Mouse (Mus musculus): ENCODE data around the gene Zbtb39.

The Zbtb39 gene

GRCm38 (mm10) chr10:127739083-127739660 is at the start of gene Zbtb39:
Gene Zbtb39, plus strand, starts transcription at chr10:127739538.
- DNase-seq (ENCODE audit: low read depth, low spot score), result no peak

DNA sequence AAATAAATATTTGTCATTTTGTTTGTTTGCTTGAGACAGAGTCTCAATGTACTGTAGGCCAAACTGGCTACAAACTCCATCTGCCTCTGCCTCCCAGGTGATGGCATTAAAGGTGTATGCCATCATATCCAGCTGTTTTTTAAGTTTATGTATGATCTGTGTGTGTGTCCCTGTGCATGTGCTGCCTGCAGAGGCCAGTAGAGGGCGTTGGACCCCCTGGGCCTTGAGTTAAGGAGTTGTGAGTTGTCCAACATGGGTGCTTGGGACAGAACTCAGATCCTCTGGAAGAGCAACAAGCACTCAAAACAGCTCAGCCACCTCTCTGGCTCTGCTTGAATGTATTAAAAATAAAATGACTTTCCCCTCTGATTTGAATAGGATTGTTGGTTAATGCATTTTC is 48.3 kb upstream of the Zbtb39 start:
- DNase-seq (ENCODE audit: low read depth, low spot score), result no peak

DNA sequence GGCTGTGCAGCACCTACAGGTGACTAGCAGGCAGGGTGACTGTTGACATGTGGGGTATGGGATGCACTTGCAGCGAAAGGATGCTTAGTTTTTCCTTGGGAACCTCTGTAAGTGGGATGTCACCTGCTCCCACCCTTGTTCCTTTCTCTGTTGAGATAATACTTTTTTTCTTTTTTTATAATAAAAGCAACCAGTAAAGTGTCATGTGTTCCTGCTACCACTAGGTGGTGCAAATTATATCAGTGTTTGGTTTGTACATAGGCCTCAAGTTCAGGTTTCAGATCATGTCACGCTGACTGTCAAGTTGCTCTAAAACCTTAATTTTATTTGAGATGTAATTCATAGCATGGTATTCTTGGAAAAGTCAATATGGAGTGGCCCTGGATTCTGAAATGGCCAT is 44.7 kb upstream of the Zbtb39 start:
- no peak for DNase-seq (ENCODE audit: low read depth, low spot score)

DNA sequence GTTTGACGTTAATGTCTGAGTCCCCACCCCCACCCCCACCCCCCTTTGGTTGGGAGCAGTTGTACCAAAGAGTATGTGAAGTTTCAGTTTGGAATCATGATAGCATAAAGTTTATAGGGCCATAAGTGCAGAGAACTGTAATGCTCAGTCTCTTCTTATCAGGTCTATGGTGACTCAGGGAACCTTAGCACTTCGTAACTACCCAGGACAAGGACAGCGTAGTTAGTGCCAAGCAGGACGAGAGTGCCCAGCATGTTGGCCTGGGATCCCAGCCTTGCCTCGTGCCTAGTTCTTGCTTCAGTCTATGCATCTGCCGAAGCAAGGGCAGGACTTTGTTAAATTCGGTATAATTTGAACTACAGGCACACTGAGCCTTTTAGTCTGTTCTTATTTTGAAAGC is 43.6 kb upstream of the Zbtb39 start:
- DNase-seq (ENCODE audit: low read depth, low spot score), result no peak

DNA sequence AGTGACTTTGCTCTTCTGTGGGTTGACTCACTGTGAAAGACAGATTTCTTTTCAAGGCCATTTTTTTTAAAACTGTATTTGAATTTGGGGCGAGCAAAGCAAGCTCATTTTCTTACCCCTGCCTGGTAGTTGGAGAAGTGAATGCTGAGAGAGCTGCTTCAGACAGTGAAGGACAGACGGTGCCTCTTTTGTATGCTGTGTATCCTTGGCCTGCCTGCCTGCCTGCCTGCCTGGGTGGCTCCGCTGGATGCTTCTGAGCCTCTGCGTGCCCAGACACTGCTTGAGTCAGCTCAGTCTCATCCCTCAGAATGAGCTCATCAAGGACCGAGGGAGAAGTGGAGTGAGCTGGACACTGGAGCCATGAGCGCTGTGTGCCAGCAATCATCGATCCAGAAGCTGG is 40.4 kb upstream of the Zbtb39 start:
- DNase-seq (ENCODE audit: low read depth, low spot score), result no peak

DNA sequence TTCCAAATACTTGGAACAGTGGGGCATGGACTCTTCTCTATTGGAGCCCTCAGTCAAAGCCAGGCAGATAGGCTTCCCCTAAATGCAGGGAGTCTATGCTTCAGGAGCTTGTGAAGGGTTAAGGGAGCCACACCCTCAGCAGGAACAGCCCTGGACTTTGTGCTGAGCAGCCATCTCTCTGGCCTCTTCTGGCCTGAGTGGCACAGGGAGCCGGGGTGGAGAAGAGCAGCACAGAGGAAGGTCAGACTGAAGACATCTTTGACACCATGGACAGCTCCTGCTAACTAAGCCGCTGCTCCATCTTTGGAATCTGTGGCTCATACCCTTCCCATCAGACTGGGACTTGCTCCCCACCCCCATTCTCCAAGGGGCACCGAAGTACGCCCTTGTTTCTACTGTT is 36.0 kb upstream of the Zbtb39 start:
- DNase-seq (ENCODE audit: low read depth, low spot score), result no peak

- DNase-seq (ENCODE audit: low read depth, low spot score), result no peak
These were observed 35.0 kb upstream of the Zbtb39 start for GRCm38 (mm10) chr10:127704293-127704692.

DNA sequence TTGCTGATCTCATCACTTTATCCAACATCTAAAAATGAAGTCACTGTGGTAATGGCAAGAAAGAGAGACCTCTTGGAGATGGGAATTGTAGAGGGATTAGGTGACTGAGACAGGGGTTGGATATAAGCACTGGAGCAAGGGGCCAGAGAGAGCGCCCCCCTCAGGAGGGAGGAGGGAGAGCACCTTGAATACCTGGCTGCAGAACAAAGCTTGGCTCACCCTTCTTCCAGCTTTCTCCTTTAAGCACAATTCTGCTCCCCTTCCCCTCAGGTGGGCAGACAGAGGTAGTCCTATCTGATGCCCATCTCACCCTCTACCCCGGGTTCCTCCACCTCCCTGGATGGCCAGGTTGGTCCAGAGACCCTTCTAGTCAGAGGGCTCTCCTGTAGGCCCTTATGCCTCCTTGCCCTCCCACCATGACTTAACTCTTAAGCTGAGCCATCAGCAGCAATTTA is 34.5 kb upstream of the Zbtb39 start, which contains the start of gene Myo1a:
Myo1a (plus strand) TSS at position 405 of the 455 bp plus-strand sequence.
- no peak for DNase-seq (ENCODE audit: low read depth, low spot score)

DNA sequence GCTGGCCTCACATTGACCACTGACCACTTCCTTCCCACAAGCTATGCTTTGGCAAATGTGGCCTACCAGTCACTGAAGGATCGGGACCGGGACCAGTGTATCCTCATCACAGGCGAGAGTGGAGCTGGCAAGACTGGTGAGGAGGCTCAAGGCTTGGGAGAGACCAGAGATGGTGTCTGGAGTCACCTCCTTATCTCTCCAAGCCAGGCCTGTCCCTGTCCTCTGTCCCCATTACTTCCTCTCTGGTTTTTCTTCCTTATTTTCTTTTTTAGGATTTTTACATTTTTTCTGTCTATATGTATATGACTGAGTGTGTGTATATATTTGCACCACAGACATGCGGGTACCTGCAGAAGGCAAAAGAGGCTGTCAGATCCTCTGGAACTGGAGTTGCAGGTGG is 33.6 kb upstream of the Zbtb39 start:
- DNase-seq (ENCODE audit: low read depth, low spot score), result no peak

DNA sequence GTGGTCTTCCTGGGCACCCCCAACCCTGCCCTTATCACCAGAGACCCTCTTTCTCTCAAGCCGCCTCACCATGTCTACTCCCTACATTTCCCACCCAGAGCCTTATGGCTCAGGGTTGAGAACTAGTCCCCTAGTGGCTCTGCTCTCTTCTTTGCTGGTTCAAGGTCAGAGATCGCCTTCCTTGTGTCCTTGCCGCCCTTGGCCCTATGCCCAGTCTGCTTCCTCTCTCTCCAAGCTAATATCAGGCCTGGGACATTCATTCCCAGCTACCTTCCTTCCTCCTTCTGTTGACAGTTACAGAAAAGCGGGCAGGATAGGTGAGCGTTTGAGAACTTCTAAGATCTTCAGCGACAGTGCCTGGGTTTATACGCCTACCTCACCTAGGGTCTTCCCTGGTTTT is 31.6 kb upstream of the Zbtb39 start:
- no peak for DNase-seq (ENCODE audit: low read depth, low spot score)

DNA sequence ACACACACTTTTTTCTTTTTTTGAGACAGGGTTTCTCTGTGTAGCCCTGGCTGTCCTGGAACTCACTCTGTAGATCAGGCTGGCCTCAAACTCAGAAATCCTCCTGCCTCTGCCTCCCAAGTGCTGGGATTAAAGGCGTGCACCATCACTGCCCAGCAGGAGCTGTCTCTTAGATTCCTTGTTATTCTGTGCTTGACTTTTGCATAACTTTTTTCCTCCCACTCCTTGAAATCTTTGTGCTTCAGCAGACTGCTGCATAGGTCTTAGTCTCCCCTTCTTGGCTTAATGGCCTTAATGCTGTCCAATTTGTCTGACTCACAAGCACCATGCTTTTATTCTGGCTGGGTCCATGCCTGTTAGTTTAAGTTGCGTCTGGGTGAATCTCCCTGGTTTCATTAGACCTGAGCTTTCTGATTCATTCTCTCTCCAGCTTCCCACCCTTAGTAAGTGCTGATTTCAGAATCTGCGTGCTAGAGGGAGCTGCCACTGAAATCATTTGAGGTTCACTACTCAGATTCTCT is 30.4 kb upstream of the Zbtb39 start:
- DNase-seq (ENCODE audit: low read depth, low spot score), result no peak

DNA sequence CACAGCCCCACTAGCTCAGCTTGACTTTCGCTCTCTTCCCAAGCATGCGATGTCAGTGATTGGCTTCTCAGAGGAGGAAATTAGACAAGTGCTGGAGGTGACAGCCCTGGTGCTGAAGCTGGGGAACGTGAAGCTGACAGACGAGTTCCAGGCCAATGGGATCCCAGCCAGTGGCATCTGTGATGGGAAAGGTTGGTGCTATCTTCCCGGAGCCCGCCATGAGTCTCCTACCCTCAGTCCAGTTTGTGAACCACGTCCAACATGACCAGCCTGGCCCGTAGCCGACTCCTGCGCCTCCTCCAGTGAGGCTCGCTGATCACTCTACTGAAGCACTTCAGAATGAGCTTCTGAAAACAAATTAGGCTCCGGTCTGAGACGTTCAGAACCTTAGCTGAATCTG is 29.0 kb upstream of the Zbtb39 start:
- no peak for DNase-seq (ENCODE audit: low read depth, low spot score)

- no peak for DNase-seq (ENCODE audit: low read depth, low spot score)
These were observed 26.6 kb upstream of the Zbtb39 start for GRCm38 (mm10) chr10:127712736-127713135.

- no peak for DNase-seq (ENCODE audit: low read depth, low spot score)
These were observed 17.5 kb upstream of the Zbtb39 start for GRCm38 (mm10) chr10:127721671-127722418.

- DNase-seq (ENCODE audit: low read depth, low spot score), result no peak
These were observed 15.2 kb upstream of the Zbtb39 start, which contains the start of gene Tac2 for GRCm38 (mm10) chr10:127724178-127724577. Gene Tac2, plus strand, starts transcription at chr10:127724478.

DNA sequence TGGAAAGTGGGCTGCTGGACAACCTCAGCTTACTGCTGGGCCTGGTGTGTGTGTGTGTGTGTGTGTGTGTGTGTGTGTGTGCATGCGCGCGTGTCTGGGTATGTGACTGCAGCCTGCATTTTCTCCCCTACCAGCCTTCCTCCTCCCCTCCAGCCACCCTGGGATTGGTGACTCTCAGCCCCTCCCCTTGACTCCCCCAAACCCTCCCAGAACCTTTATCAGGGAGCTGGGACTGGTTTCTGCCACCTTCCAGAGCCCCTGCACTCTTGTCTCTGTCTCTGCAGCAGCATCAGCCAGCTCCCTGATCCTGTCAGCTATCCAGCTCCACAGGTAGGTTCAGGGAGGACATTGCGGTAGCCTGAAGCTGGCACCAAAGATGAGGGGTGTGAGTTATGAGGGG is 14.2 kb upstream of the Zbtb39 start:
- DNase-seq (ENCODE audit: low read depth, low spot score), result no peak

- DNase-seq (ENCODE audit: low read depth, low spot score), result no peak
These were observed 10.9 kb upstream of the Zbtb39 start for GRCm38 (mm10) chr10:127728437-127728836.

- no peak for DNase-seq (ENCODE audit: low read depth, low spot score)
These were observed 8.9 kb upstream of the Zbtb39 start for GRCm38 (mm10) chr10:127730285-127730932.

GRCm38 (mm10) chr10:127730933-127731310 is 8.4 kb upstream of the Zbtb39 start:
- DNase-seq (ENCODE audit: low read depth, low spot score), result no peak

DNA sequence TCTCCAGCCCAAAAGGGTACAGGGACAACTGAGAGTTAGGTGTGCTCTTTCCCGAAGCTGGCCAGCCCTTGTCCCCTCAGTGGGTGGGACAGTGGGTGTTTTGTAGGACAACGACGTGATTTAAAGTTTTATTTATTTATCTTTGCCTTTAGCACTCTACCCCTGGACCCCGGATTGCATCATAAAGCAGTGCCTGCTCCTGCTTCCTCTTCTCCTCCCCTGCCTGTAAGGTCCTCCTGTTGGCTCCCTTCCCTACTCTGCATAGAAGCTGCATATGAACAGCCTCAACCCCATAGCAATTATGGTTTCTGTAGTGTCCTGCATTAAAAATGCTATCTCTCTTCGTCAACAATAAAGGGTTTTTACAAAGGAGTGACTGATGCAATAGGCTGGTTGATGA is 7.9 kb upstream of the Zbtb39 start:
- no peak for DNase-seq (ENCODE audit: low read depth, low spot score)

GRCm38 (mm10) chr10:127734434-127734833 is 4.9 kb upstream of the Zbtb39 start:
- DNase-seq (ENCODE audit: low read depth, low spot score), result no peak

- DNase-seq (ENCODE audit: low read depth, low spot score), result no peak
These were observed 3.1 kb upstream of the Zbtb39 start for GRCm38 (mm10) chr10:127736266-127736665.

DNA sequence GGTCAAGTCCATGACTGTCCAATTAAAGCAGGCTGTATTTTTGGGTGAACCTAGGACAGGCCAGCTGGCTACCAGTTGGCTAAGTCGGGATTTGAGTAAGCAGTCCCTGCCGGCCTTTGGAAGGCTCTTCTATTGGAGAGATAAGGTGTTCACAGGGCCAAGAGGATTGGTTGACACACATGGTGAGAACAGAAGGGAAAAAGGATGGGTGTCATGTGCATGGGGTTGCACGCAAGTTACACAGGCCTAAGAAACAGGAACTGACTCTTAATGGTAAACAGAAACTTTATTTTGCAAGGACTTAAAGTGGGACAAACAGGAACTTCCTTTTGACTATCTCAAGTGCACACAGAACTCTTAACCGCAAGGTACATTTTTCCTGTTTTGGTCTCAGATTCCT is 2.4 kb upstream of the Zbtb39 start:
- DNase-seq (ENCODE audit: low read depth, low spot score), result no peak
